Mouse (Mus musculus): Measurements from ENCODE around the gene Cth. TPM values are rescaled to one million over a fixed set of nuclear protein-coding genes. Genes with fewer than 3 reads are reported as not detected.
A peak's percentile ranks its signal among the peaks of the same experiment; 100 is the strongest.

The Cth gene
- 1,116 and 1,443 TPM in 2 replicates for total RNA-seq (2014; rRNA removed)
- polyA plus RNA-seq (2012; rRNA removed), result 446 and 569 TPM in 2 replicates

DNA sequence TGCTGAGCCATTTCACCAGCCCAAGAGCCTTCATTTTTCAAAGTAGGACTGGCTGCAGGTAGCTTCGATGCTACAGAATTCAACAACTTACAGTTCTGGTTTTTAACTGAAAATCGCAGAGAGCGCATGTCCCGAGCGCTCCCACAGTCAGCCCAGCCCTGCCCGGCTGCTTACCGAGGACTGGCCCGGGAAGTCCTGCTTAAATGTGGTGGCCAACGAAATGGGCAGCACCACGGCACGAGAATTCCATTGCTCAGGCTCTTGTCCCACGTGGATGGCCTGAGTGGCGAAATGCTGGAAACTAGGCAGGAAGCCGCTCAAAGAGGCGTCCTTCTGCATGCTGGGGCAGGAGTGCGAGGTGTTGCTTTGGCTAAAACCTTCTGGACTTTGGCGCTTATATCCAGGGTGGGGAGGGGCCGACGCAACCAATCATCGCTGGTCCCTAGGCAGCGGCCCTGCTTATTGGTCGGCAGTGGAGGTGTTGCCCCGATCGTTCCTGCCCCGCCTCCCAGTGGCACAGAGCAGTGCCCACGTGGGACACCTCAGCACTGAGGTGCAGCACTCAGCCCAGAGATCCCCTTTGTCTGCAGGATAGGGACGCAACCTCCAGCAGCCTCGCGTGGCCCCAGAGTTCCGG, at the start of gene Cth:
Gene Cth (minus strand): TSS at position 386 of the 637 bp plus-strand sequence.
- H3K27me3 ChIP-seq (ENCODE audit: control insufficient read depth, insufficient read depth, low read length), result no peaks in the 10 kb centered on the region
- peak; percentile 97 for DNase-seq (ENCODE audit: extremely low read depth, low read depth, low spot score)
- peak within 1 kb of the TSS; percentile 93 for H3K27ac ChIP-seq (replicated peaks; ENCODE audit: insufficient read depth, low read depth, low read length)
- H3K79me2 ChIP-seq (ENCODE audit: control insufficient read depth, insufficient read depth, low read length), result peaks cover 2% of the 10 kb centered on the region; the same call in 1 of the 2 replicates
- peak within 1 kb of the TSS; percentile 66 for H3K9ac ChIP-seq (ENCODE audit: low read depth, low read length)
- peaks cover 16% of the 10 kb centered on the region for H3K36me3 ChIP-seq (ENCODE audit: control insufficient read depth, insufficient read depth, low read length)
- peak within 1 kb of the TSS; percentile 50 for H3K4me3 ChIP-seq (ENCODE audit: insufficient read depth, low read depth, low read length)
- 1% methylated on average over 30 of the region's 30 CpGs for WGBS
- peak; percentile 86 for TF ChIP-seq POLR2A (IDR thresholded peaks at IDR 0.05; ENCODE audit: extremely low read depth, insufficient read depth, low read length)
- TF ChIP-seq CTCF (IDR thresholded peaks at IDR 0.05; ENCODE audit: low read depth, low read length), result no peak
- peaks cover 14% of the 10 kb centered on the region for H3K4me1 ChIP-seq (ENCODE audit: control insufficient read depth, insufficient read depth, low read length)

DNA sequence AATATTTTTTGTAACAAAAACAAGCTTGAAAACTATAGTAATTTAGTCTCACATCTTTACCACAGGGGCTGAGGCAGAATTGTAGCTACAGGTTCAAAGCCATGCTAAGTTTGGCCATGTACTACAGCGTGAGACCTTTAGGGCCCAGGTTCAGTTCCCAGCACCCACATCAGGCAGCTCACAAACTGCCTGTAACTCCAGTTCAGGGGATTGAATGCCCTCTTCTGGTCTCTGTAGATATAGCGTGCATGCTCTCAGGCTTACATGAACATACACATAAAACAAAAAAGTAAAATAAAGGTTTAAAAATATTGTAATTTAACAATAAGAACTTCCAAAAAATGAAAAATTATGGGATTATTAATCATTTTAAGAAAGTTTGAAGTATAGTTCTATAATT, 48.4 kb upstream of the Cth start:
- DNase-seq (ENCODE audit: extremely low read depth, low read depth, low spot score), result no peak
- Histone ChIP-seq H3K4me3 (ENCODE audit: insufficient read depth, low read depth, low read length) (no peak overlapping the region), H3K4me1 (ENCODE audit: control insufficient read depth, insufficient read depth, low read length) (peaks cover 6% of the 10 kb centered on the region), H3K79me2 (ENCODE audit: control insufficient read depth, insufficient read depth, low read length) (peaks cover 7% of the 10 kb centered on the region; the same call in 1 of the 2 replicates), H3K27me3 (ENCODE audit: control insufficient read depth, insufficient read depth, low read length) (no peaks in the 10 kb centered on the region), H3K36me3 (ENCODE audit: control insufficient read depth, insufficient read depth, low read length) (peaks cover 7% of the 10 kb centered on the region; the same call in 1 of the 2 replicates), H3K9ac (ENCODE audit: low read depth, low read length) (no peak overlapping the region), H3K27ac (replicated peaks; ENCODE audit: insufficient read depth, low read depth, low read length) (no peak overlapping the region)
- WGBS, result over 99% methylated on average over 2 of the region's 2 CpGs
- TF ChIP-seq CTCF (IDR thresholded peaks at IDR 0.05; ENCODE audit: low read depth, low read length) (no peak), POLR2A (IDR thresholded peaks at IDR 0.05; ENCODE audit: extremely low read depth, insufficient read depth, low read length) (no peak)

GRCm38 (mm10) chr3:157971151-157971550, 46.3 kb upstream of the Cth start:
- WGBS, result 94% methylated on average over 2 of the region's 2 CpGs
- H3K27ac ChIP-seq (replicated peaks; ENCODE audit: insufficient read depth, low read depth, low read length), result no peak overlapping the region
- H3K4me3 ChIP-seq (ENCODE audit: insufficient read depth, low read depth, low read length), result no peak overlapping the region
- no peaks in the 10 kb centered on the region for H3K27me3 ChIP-seq (ENCODE audit: control insufficient read depth, insufficient read depth, low read length)
- H3K36me3 ChIP-seq (ENCODE audit: control insufficient read depth, insufficient read depth, low read length), result peaks cover 7% of the 10 kb centered on the region; the same call in 1 of the 2 replicates
- no peak for DNase-seq (ENCODE audit: extremely low read depth, low read depth, low spot score)
- H3K79me2 ChIP-seq (ENCODE audit: control insufficient read depth, insufficient read depth, low read length), result peaks cover 5% of the 10 kb centered on the region; the same call in 1 of the 2 replicates
- H3K4me1 ChIP-seq (ENCODE audit: control insufficient read depth, insufficient read depth, low read length), result peaks cover 4% of the 10 kb centered on the region
- TF ChIP-seq CTCF (IDR thresholded peaks at IDR 0.05; ENCODE audit: low read depth, low read length) (no peak), POLR2A (IDR thresholded peaks at IDR 0.05; ENCODE audit: extremely low read depth, insufficient read depth, low read length) (no peak)
- no peak overlapping the region for H3K9ac ChIP-seq (ENCODE audit: low read depth, low read length)

DNA sequence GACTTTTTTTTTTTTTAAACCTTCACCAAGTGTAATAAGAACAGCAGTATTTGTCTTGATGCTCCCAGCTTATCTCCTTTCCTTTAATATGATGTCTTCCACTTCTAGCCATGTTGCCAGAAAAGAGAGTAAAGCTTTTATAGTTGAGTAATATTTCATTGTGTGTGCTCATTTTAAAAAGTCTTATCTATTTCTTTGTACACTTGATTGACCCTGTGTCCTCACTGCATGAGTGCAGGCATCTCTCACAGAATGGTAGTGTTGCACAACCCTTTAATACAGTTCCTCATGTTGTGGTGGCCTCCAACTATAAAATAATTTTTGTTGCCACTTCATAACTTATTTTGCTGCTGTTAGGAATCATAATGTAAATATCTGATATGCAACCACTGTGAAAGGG, 32.4 kb upstream of the Cth start:
- TF ChIP-seq CTCF (IDR thresholded peaks at IDR 0.05; ENCODE audit: low read depth, low read length) (no peak), POLR2A (IDR thresholded peaks at IDR 0.05; ENCODE audit: extremely low read depth, insufficient read depth, low read length) (no peak)
- H3K27ac ChIP-seq (replicated peaks; ENCODE audit: insufficient read depth, low read depth, low read length), result no peak overlapping the region; the same call in 1 of the 2 replicates
- peaks cover 25% of the 10 kb centered on the region for H3K4me1 ChIP-seq (ENCODE audit: control insufficient read depth, insufficient read depth, low read length)
- H3K9ac ChIP-seq (ENCODE audit: low read depth, low read length), result no peak overlapping the region
- peaks cover 29% of the 10 kb centered on the region for H3K79me2 ChIP-seq (ENCODE audit: control insufficient read depth, insufficient read depth, low read length)
- H3K4me3 ChIP-seq (ENCODE audit: insufficient read depth, low read depth, low read length), result no peak overlapping the region
- DNase-seq (ENCODE audit: extremely low read depth, low read depth, low spot score), result peak; percentile 75
- no peaks in the 10 kb centered on the region for H3K27me3 ChIP-seq (ENCODE audit: control insufficient read depth, insufficient read depth, low read length)
- peaks cover 3% of the 10 kb centered on the region for H3K36me3 ChIP-seq (ENCODE audit: control insufficient read depth, insufficient read depth, low read length)

- no peaks in the 10 kb centered on the region for H3K27me3 ChIP-seq (ENCODE audit: control insufficient read depth, insufficient read depth, low read length)
- TF ChIP-seq CTCF (IDR thresholded peaks at IDR 0.05; ENCODE audit: low read depth, low read length) (no peak), POLR2A (IDR thresholded peaks at IDR 0.05; ENCODE audit: extremely low read depth, insufficient read depth, low read length) (no peak)
- no peak overlapping the region for H3K9ac ChIP-seq (ENCODE audit: low read depth, low read length)
- H3K79me2 ChIP-seq (ENCODE audit: control insufficient read depth, insufficient read depth, low read length), result peaks cover 36% of the 10 kb centered on the region
- peak; percentile 85 for DNase-seq (ENCODE audit: extremely low read depth, low read depth, low spot score)
- H3K27ac ChIP-seq (replicated peaks; ENCODE audit: insufficient read depth, low read depth, low read length), result no peak overlapping the region
- H3K4me3 ChIP-seq (ENCODE audit: insufficient read depth, low read depth, low read length), result no peak overlapping the region
- peaks cover 29% of the 10 kb centered on the region for H3K4me1 ChIP-seq (ENCODE audit: control insufficient read depth, insufficient read depth, low read length)
- no peaks in the 10 kb centered on the region; the same call in 1 of the 2 replicates for H3K36me3 ChIP-seq (ENCODE audit: control insufficient read depth, insufficient read depth, low read length)
- 31% methylated on average over 3 of the region's 3 CpGs for WGBS
Measured at GRCm38 (mm10) chr3:157956201-157956600, 31.3 kb upstream of the Cth start.

- Histone ChIP-seq H3K27me3 (ENCODE audit: control insufficient read depth, insufficient read depth, low read length) (no peaks in the 10 kb centered on the region), H3K79me2 (ENCODE audit: control insufficient read depth, insufficient read depth, low read length) (peaks cover 36% of the 10 kb centered on the region), H3K36me3 (ENCODE audit: control insufficient read depth, insufficient read depth, low read length) (no peaks in the 10 kb centered on the region), H3K27ac (replicated peaks; ENCODE audit: insufficient read depth, low read depth, low read length) (no peak overlapping the region), H3K4me3 (ENCODE audit: insufficient read depth, low read depth, low read length) (no peak overlapping the region), H3K9ac (ENCODE audit: low read depth, low read length) (no peak overlapping the region), H3K4me1 (ENCODE audit: control insufficient read depth, insufficient read depth, low read length) (peaks cover 29% of the 10 kb centered on the region)
- WGBS, result 78% methylated on average over 2 of the region's 2 CpGs
- no peak for DNase-seq (ENCODE audit: extremely low read depth, low read depth, low spot score)
- TF ChIP-seq POLR2A (IDR thresholded peaks at IDR 0.05; ENCODE audit: extremely low read depth, insufficient read depth, low read length), result no peak
- TF ChIP-seq CTCF (IDR thresholded peaks at IDR 0.05; ENCODE audit: low read depth, low read length), result no peak
Measured at GRCm38 (mm10) chr3:157955466-157955865, 30.6 kb upstream of the Cth start.

All from liver, adult 2 months (tissue).